Mouse (Mus musculus) spleen, adult 2 months (tissue): ENCODE measurements around the gene Pphln1. TPM values are rescaled to one million over a fixed set of nuclear protein-coding genes. Genes with fewer than 3 reads are reported as not detected.

Experiments used
- DNase-seq, 2 experiments: peaks; one replicate each; pipeline versions ENCODE4 v3.0.0 to v3.0.0-alpha.2; 2012 to 2021; ENCODE audit warnings: low spot score in 2 of 2, low read depth in 1 of 2
- H3K27ac ChIP-seq: fragments of 200-500 bp; 2 replicates; pipeline ENCODE4 v1.5.1; 2012; ENCODE audit warnings: low read length, inconsistent platforms; ENCODE audit not compliant: insufficient read depth
- H3K27me3 ChIP-seq: fragments of 200-500 bp; 2 replicates; pipeline ENCODE4 v1.6.1; 2012; ENCODE audit warnings: mild to moderate bottlenecking, moderate library complexity, low read length, inconsistent platforms; ENCODE audit not compliant: control insufficient read depth, insufficient read depth
- H3K36me3 ChIP-seq: fragments of 200-500 bp; 2 replicates; pipeline ENCODE4 v1.6.1; 2012; ENCODE audit warnings: mild to moderate bottlenecking, low read length, inconsistent platforms; ENCODE audit not compliant: control insufficient read depth, insufficient read depth
- H3K4me1 ChIP-seq: fragments of 200-500 bp; 2 replicates; pipeline ENCODE4 v1.6.1; 2011; ENCODE audit warnings: inconsistent platforms; ENCODE audit not compliant: control insufficient read depth, insufficient read depth, insufficient read length
- H3K4me3 ChIP-seq: fragments of 200-500 bp; 2 replicates; pipeline ENCODE4 v1.5.1; 2011; ENCODE audit warnings: mild to moderate bottlenecking, inconsistent platforms; ENCODE audit not compliant: insufficient read depth, insufficient read length; ENCODE audit errors: extremely low read depth
- CTCF ChIP-seq: fragments of 200-500 bp; IDR thresholded peaks from 2 replicates; pipeline ENCODE4 v1.5.1; 2011; ENCODE audit warnings: mild to moderate bottlenecking, inconsistent platforms; ENCODE audit not compliant: insufficient read depth, insufficient read length, insufficient replicate concordance; ENCODE audit errors: extremely low read depth
- POLR2A ChIP-seq: fragments of 200-500 bp; IDR thresholded peaks from 2 replicates; pipeline ENCODE4 v1.6.1; 2011; ENCODE audit warnings: low read depth, low read length, inconsistent platforms
- WGBS: fragments of 180-500 bp; shearing (Covaris S2); methylation state at CpG from one replicate; pipeline ENCODE4 v1.1.7; 2018; 5-methylcytosine and 5-hydroxymethylcytosine counted together
- polyA plus RNA-seq: library from polyadenylated mRNA; depleted of rRNA; stranded (reverse); fragments of >200 nt; gene quantifications from 2 replicates; pipeline ENCODE4 v1.2.3, GENCODE M21; 2012

Gene Pphln1
- polyA plus RNA-seq, 1 experiment, result 5.4 TPM

- Histone ChIP-seq H3K4me3 (no peak overlapping the region), H3K27ac (no peak overlapping the region), H3K4me1 (no peaks in the 10 kb centered on the region), H3K27me3 (no peaks in the 10 kb centered on the region), H3K36me3 (no peaks in the 10 kb centered on the region)
- no peak for TF ChIP-seq POLR2A
- TF ChIP-seq CTCF, result no peak
- WGBS, result 82% methylated on average over 5 of the region's 5 CpGs
- DNase-seq, result no peak
Measured at GRCm38 (mm10) chr15:93375696-93376095, 22.5 kb upstream of the Pphln1 start.

- Histone ChIP-seq H3K36me3 (no peaks in the 10 kb centered on the region), H3K4me1 (no peaks in the 10 kb centered on the region), H3K27me3 (no peaks in the 10 kb centered on the region), H3K4me3 (no peak overlapping the region), H3K27ac (no peak overlapping the region)
- WGBS, result 80% methylated on average over 3 of the region's 3 CpGs
- TF ChIP-seq CTCF (no peak), POLR2A (no peak)
- peak in 1 of 2 experiments; percentile 17 for DNase-seq
Measured at GRCm38 (mm10) chr15:93379177-93379576, 19.0 kb upstream of the Pphln1 start.

- TF ChIP-seq CTCF, result no peak
- TF ChIP-seq POLR2A, result no peak
- no peak for DNase-seq
- no peaks in the 10 kb centered on the region for H3K27me3 ChIP-seq
- 77% methylated on average over 5 of the region's 5 CpGs for WGBS
- H3K36me3 ChIP-seq, result peaks cover 2% of the 10 kb centered on the region
- H3K4me1 ChIP-seq, result no peaks in the 10 kb centered on the region
- H3K27ac ChIP-seq, result no peak overlapping the region
- H3K4me3 ChIP-seq, result no peak overlapping the region
Measured at GRCm38 (mm10) chr15:93381337-93381736, 16.8 kb upstream of the Pphln1 start.

GRCm38 (mm10) chr15:93397269-93397668 lies 881 bp upstream of the Pphln1 start:
- Histone ChIP-seq H3K36me3 (peaks cover 8% of the 10 kb centered on the region), H3K4me1 (peaks cover 5% of the 10 kb centered on the region; the same call in 1 of the 2 replicates), H3K27me3 (no peaks in the 10 kb centered on the region), H3K27ac (no peak overlapping the region), H3K4me3 (peak overlapping the region; percentile 82; the same call in 1 of the 2 replicates)
- TF ChIP-seq POLR2A (no peak), CTCF (no peak)
- no peak for DNase-seq
- 2% methylated on average over 11 of the region's 11 CpGs for WGBS

- 15% methylated on average over 36 of the region's 36 CpGs for WGBS
- DNase-seq, result no peak
Measured at GRCm38 (mm10) chr15:93398699-93399540, 770 bp downstream of the Pphln1 start.

GRCm38 (mm10) chr15:93401446-93401845 lies 3.3 kb downstream of the Pphln1 start:
- Histone ChIP-seq H3K36me3 (peaks cover under 1% of the 10 kb centered on the region; the same call in 1 of the 2 replicates), H3K27ac (no peak overlapping the region), H3K4me3 (no peak overlapping the region), H3K27me3 (no peaks in the 10 kb centered on the region), H3K4me1 (peaks cover 8% of the 10 kb centered on the region; the same call in 1 of the 2 replicates)
- no peak for DNase-seq
- 84% methylated on average over 4 of the region's 4 CpGs for whole genome bisulfite sequencing
- TF ChIP-seq CTCF (no peak), POLR2A (no peak)

More at GRCm38 (mm10) chr15:93398699-93399540, 770 bp downstream of the Pphln1 start:
- TF ChIP-seq POLR2A (no peak), CTCF (no peak)
- no peaks in the 10 kb centered on the region for H3K27me3 ChIP-seq
- peak overlapping the region; percentile 83 for H3K27ac ChIP-seq
- H3K36me3 ChIP-seq, result 0 out of 2 replicates have a peak, but pooled peaks cover 3% of the 10 kb centered on the region
- peaks cover 5% of the 10 kb centered on the region; the same call in 1 of the 2 replicates for H3K4me1 ChIP-seq
- peak overlapping the region; percentile 82 for H3K4me3 ChIP-seq

- 87% methylated on average over 2 of the region's 2 CpGs for WGBS
- no peaks in the 10 kb centered on the region for H3K27me3 ChIP-seq
- H3K4me3 ChIP-seq, result no peak overlapping the region
- no peak for TF ChIP-seq CTCF
- TF ChIP-seq POLR2A, result no peak
- H3K27ac ChIP-seq, result no peak overlapping the region
- peaks cover 2% of the 10 kb centered on the region for H3K36me3 ChIP-seq
- peaks cover 8% of the 10 kb centered on the region; the same call in 1 of the 2 replicates for H3K4me1 ChIP-seq
- DNase-seq, result no peak
Measured at GRCm38 (mm10) chr15:93402730-93403129, 4.6 kb downstream of the Pphln1 start.
